Mouse (Mus musculus) embryo, embryonic 9.5 days (tissue): ENCODE data around the gene Gm6880.
"Not testable (repeated sequence)": the region's sequence is repeated elsewhere in the genome, so short reads cannot be mapped to it uniquely, and the experiment has no call there.

Experiments
- DNase-seq: peaks from one replicate; pipeline ENCODE4 v3.0.0-alpha.2; 2017; ENCODE audit errors: extremely low spot score

Gene Gm6880

DNA sequence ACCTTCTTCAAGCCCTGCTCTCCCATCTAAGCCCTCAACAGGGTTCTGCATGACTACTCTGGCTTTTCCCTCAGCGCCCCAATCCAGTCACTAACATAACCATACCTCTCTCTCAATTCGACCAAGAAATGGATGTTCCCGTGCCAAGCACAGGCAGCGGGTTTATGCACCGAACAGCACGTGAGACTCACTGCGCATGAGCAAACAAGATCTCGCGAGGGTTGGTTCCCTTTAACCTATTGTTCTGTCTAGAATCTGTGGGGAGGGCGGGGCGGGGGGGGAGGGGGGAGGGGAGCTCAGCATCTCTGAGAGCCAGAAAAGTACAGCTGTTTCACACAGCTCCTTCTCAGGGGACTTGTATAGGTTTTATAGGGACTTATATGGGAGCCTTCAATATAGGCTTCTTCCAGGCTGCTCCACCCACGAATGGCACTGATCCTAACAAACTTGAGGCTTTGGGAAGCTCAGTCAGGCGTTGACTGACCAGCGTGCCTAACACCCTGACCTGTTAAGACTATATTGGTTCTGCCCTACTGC is at the start of gene Gm6880:
Gene Gm6880, minus strand, starts transcription at position 51 of the 537 bp plus-strand sequence.
- not testable (repeated sequence) for DNase-seq

DNA sequence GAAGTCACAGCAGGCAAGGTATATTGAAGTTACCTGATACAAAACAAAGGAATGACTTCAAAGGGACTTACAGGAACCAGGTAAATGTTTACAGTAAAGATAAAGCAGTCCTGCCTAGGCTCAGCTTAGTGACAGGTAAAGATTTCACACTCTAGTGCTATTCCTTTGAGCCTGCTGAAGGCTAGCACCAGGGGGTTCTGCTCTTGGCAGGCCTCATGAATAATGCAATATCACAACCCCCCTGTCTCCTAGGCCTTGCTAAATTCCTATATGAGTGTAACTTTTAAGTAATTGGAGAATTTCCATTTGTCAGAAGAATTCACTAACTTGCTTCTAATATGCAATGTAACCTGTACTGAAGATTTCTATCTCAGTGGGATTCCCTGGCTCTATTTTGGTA is 36.3 kb upstream of the Gm6880 start:
- DNase-seq, result not testable (repeated sequence)

DNA sequence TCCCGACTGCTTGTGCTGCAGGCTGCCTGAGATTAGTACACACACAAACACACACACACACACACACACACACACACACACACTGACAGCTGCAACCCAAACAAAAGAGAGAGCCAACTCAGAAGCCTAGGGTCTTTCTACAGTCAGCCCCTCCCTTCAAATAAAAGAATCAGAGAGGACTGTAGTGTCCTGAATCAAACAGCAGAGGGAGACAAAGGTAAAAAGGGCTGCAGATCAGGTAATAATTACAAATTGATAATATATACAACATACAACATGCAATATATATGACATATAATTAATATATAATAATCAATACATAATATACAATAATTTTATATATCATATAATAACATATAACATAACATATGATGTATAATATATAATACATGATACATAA is 15.9 kb upstream of the Gm6880 start:
- no peak for DNase-seq

DNA sequence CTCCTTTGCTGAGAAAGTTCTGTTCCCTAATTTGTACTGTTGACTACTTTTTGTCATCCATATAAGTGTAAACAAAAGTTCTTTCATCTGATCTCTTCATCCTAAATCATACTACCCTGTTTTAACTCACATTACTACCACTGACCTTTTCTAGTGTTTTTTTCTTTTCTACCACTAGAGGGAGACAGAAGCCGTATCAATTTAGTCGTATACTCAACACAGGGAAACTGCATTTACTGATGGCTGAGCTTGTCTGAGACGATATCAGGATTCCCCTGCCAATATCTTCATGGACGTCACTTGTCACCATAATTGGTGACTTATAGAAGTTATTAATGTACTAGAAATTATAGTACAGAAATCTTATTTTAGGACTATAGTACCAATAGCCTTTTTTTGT is 28.4 kb downstream of the Gm6880 start:
- peak; percentile 10 for DNase-seq

DNA sequence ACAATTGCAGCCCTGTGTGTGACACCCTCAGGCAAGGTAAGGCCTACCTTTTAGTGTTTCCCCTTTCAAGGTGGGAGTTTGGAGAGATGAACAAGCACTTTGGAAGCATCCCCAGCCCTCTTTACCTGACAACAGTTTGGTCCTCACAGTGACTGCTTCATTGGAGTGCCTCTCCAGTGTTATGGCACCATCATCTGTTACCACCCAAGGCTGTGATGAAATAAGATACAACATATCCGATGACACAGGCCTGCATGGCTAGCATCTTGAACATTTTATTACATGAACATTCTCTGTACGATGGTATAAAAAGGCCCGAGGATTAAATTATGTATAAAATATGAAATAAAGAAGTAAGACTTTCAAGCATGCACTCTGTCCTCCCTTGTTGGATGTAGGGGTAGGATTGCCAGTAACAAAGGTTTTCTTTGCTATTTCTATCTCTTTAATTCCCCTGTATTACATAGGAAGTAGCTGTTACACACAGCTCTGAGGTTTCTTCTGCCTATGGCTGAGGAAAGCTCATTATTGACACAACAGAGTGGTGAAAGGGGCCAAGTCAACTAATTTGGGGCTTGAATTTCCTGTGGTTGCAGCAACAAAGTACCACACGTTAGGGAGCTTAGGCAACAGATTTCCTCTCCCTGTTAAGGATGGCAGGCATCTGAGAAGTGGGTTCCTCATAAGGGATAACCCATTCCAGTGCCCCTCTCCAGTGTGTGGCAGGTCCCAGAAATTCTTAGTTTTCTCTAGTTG is 29.9 kb downstream of the Gm6880 start:
- DNase-seq, result no peak
